Mouse (Mus musculus): ENCODE measurements around the gene Oxsm.

- TF ChIP-seq CTCF (IDR thresholded peaks at IDR 0.05; ENCODE audit: insufficient read depth, low read depth, low read length), result no peak
- TF ChIP-seq POLR2A (IDR thresholded peaks at IDR 0.05; ENCODE audit: insufficient read depth, low read depth, low read length), result no peak
These were observed 24.1 kb upstream of the Oxsm start for GRCm38 (mm10) chr14:16273677-16274076.

Measured in olfactory bulb, adult 2 months (tissue).